ENCODE assay signal across 27 mouse cellular contexts in the genomic region with DNA sequence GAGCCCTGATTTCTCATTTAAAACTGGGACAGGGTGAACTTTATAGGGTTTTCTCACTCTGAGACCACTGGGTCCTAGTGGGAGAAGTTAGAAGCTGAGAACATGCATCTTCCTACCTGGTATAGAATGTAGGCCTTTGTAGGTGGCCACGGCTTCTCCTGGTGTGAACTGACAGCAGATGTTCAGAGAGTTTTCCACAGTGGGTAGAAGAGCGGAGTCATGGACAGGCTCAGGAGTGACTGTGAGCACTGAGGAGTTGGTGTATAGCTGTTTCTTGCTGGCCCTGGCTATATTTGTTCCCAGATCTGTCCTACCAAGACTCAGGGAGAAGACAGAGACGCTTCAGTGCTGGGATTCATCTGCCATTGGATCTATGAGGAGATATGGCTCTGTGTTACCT. TPM values are rescaled to one million over a fixed set of nuclear protein-coding genes. Genes with fewer than 3 reads are reported as not detected.
DNase-seq lines count a peak whose midpoint lies in the region; ATAC-seq lines count a peak whose summit lies in the region.
"Had no signal": no experiment of that assay in that cellular context is flagged by ENCODE, and none has a peak within 500 bp of the region (broad histone marks: within the 10 kb centered on the region; RNA-seq: fewer than 3 reads in every experiment).

No protein-coding gene starts in this region.

- ATAC-seq in liver, embryonic 11.5 days (replicated peaks; ENCODE audit: low FRiP score): no peak
- ATAC-seq in liver, embryonic 12.5 days: no peak
- ATAC-seq: forebrain, embryonic 14.5 days; forebrain, postnatal 0 days; Patski had no signal

- no peak overlapping the region for H3K4me2 ChIP-seq in liver, embryonic 11.5 days
- no peak overlapping the region for H3K4me2 ChIP-seq in liver, embryonic 12.5 days
- H3K4me2 ChIP-seq: embryonic facial prominence, embryonic 12.5 days; embryonic facial prominence, embryonic 15.5 days; heart, embryonic 12.5 days; heart, embryonic 15.5 days; hindbrain, embryonic 13.5 days had no signal

- H3K4me3 ChIP-seq in heart, embryonic 10.5 days: no peak overlapping the region
- H3K4me3 ChIP-seq in liver, embryonic 11.5 days (ENCODE audit: low read depth, low read length): no peak overlapping the region
- no peak overlapping the region for H3K4me3 ChIP-seq in liver, embryonic 12.5 days
- H3K4me3 ChIP-seq: embryonic facial prominence, embryonic 12.5 days; embryonic facial prominence, embryonic 15.5 days; heart, embryonic 12.5 days; heart, embryonic 15.5 days; hindbrain, embryonic 10.5 days; hindbrain, embryonic 13.5 days had no signal

- no peaks in the 10 kb centered on the region for H3K9me3 ChIP-seq in heart, embryonic 10.5 days
- H3K9me3 ChIP-seq in liver, embryonic 11.5 days (ENCODE audit: control insufficient read depth, low read length): no peaks in the 10 kb centered on the region
- no peaks in the 10 kb centered on the region for H3K9me3 ChIP-seq in liver, embryonic 12.5 days (replicated peaks)
- H3K9me3 ChIP-seq: embryonic facial prominence, embryonic 12.5 days; embryonic facial prominence, embryonic 15.5 days; G1E; heart, embryonic 12.5 days; heart, embryonic 15.5 days; hindbrain, embryonic 10.5 days; hindbrain, embryonic 13.5 days had no signal

- no peak overlapping the region for H3K9ac ChIP-seq in liver, embryonic 11.5 days (ENCODE audit: low read depth, low read length)
- no peak overlapping the region for H3K9ac ChIP-seq in liver, embryonic 12.5 days
- H3K9ac ChIP-seq: embryonic facial prominence, embryonic 12.5 days; embryonic facial prominence, embryonic 15.5 days; forebrain, postnatal 0 days; heart, embryonic 12.5 days; heart, embryonic 15.5 days; hindbrain, embryonic 13.5 days had no signal

- 0 out of 2 replicates have a peak, but pooled peaks cover 3% of the 10 kb centered on the region for H3K4me1 ChIP-seq in heart, embryonic 10.5 days
- no peaks in the 10 kb centered on the region for H3K4me1 ChIP-seq in liver, embryonic 11.5 days (replicated peaks; ENCODE audit: control insufficient read depth, insufficient read depth, low read length)
- peaks cover 15% of the 10 kb centered on the region for H3K4me1 ChIP-seq in liver, embryonic 12.5 days
- H3K4me1 ChIP-seq: embryonic facial prominence, embryonic 12.5 days; embryonic facial prominence, embryonic 15.5 days; heart, embryonic 12.5 days; heart, embryonic 15.5 days; hindbrain, embryonic 13.5 days had no signal

- H3K36me3 ChIP-seq in heart, embryonic 10.5 days: no peaks in the 10 kb centered on the region
- no peaks in the 10 kb centered on the region for H3K36me3 ChIP-seq in liver, embryonic 11.5 days (ENCODE audit: control insufficient read depth, insufficient read depth, low read length)
- H3K36me3 ChIP-seq in liver, embryonic 12.5 days: no peaks in the 10 kb centered on the region
- H3K36me3 ChIP-seq: embryonic facial prominence, embryonic 12.5 days; embryonic facial prominence, embryonic 15.5 days; G1E; heart, embryonic 12.5 days; heart, embryonic 15.5 days; hindbrain, embryonic 10.5 days; hindbrain, embryonic 13.5 days had no signal

- 82% methylated on average over 3 of the region's 3 CpGs for WGBS in heart, embryonic 10.5 days
- WGBS in liver, embryonic 11.5 days: 81% methylated on average over 3 of the region's 3 CpGs
- 72% methylated on average over 3 of the region's 3 CpGs for WGBS in liver, embryonic 12.5 days (ENCODE audit: insufficient replicate concordance)

- no peaks in the 10 kb centered on the region for H3K27me3 ChIP-seq in heart, embryonic 10.5 days (ENCODE audit: insufficient read depth, poor library complexity, severe bottlenecking)
- no peaks in the 10 kb centered on the region for H3K27me3 ChIP-seq in liver, embryonic 11.5 days (replicated peaks; ENCODE audit: control insufficient read depth, insufficient read depth, low read length)
- no peaks in the 10 kb centered on the region; the same call in 1 of the 2 replicates for H3K27me3 ChIP-seq in liver, embryonic 12.5 days (replicated peaks)
- H3K27me3 ChIP-seq: embryonic facial prominence, embryonic 12.5 days; embryonic facial prominence, embryonic 15.5 days; heart, embryonic 12.5 days; heart, embryonic 15.5 days; Patski had no signal

- DNase-seq in heart, adult 11 months: peak; percentile 33
- DNase-seq in heart, embryonic 10.5 days (ENCODE audit: low spot score): no peak
- DNase-seq in liver, embryonic 11.5 days (ENCODE audit: low spot score): peak; percentile 9
- DNase-seq in thymus, postnatal 0 days (ENCODE audit: low spot score): peak; percentile 0
- no peak for DNase-seq in thymus, postnatal 36 days
- DNase-seq: adrenal gland, postnatal 10 days; adrenal gland, postnatal 36 days; B cell, adult 2 months; cerebellum, adult 11 months; cerebellum, adult 2 months; cerebellum, adult 9-11 months; cerebellum, postnatal 25 days; forebrain, postnatal 0 days; gastrocnemius, postnatal 10 days; gastrocnemius, postnatal 36 days; heart, postnatal 10 days; heart, postnatal 36 days had no signal

- no peak overlapping the region for H3K27ac ChIP-seq in heart, embryonic 10.5 days
- no peak overlapping the region for H3K27ac ChIP-seq in liver, embryonic 11.5 days (ENCODE audit: low read depth, low read length)
- no peak overlapping the region for H3K27ac ChIP-seq in liver, embryonic 12.5 days
- H3K27ac ChIP-seq: embryonic facial prominence, embryonic 12.5 days; embryonic facial prominence, embryonic 15.5 days; heart, embryonic 15.5 days; hindbrain, embryonic 10.5 days; hindbrain, embryonic 13.5 days had no signal

RNA-seq across cellular contexts. Expression of a gene that starts 18.0 kb away (rescaled TPM):
- polyA plus RNA-seq in heart, embryonic 10.5 days (2016; fragmentation: Nextera tagmentation; extraction: Ambion mirVana): 2.4 and 2.9 TPM in 2 replicates
- 1.3 and 2.2 TPM in 2 replicates for polyA plus RNA-seq in liver, embryonic 11.5 days (2014; fragmentation: Nextera tagmentation; extraction: Ambion mirVana)
- 0.93 and 1.1 TPM in 2 replicates for polyA plus RNA-seq in liver, embryonic 12.5 days (2016; fragmentation: Nextera tagmentation; extraction: Ambion mirVana)
- polyA plus RNA-seq in thymus, postnatal 0 days (2015; fragmentation: Nextera tagmentation; extraction: Ambion mirVana): 0.40 and 0.48 TPM in 2 replicates
- polyA plus RNA-seq: G1E had no signal

Comparison
In these comparisons a context has a peak if more than half of its experiments do, and no peak if none do; other contexts are left out.
1. DNase-seq: peak in heart, adult 11 months (single experiment), liver, embryonic 11.5 days (single experiment) and thymus, postnatal 0 days (single experiment); none in heart, embryonic 10.5 days (single experiment) and thymus, postnatal 36 days (0 of 2).